Mouse (Mus musculus) lung, embryonic 15.5 days (tissue): ENCODE results near the gene Eps8. TPM values are rescaled to one million over a fixed set of nuclear protein-coding genes. Genes with fewer than 3 reads are reported as not detected.

Experiments used
- ATAC-seq: fragments of 200-750 bp; cut with Nextera tagmentation; 2 replicates; pipeline ENCODE4 v1.8.0; 2017; ENCODE audit warnings: moderate number of reproducible peaks, borderline replicate concordance; ENCODE audit not compliant: low FRiP score, low TSS enrichment; ENCODE audit errors: extremely low read depth
- H3K27ac ChIP-seq: fragments of 300-500 bp; sonication (generic); 2 replicates; pipeline ENCODE4 v1.5.1; 2015; ENCODE audit warnings: moderate library complexity, mild to moderate bottlenecking, inconsistent platforms
- H3K27me3 ChIP-seq: fragments of 300-500 bp; sonication (generic); 2 replicates; pipeline ENCODE4 v1.6.1; 2015; ENCODE audit warnings: inconsistent platforms
- H3K36me3 ChIP-seq: fragments of 300-500 bp; sonication (generic); 2 replicates; pipeline ENCODE4 v1.6.1; 2015; ENCODE audit warnings: inconsistent platforms
- H3K4me1 ChIP-seq: fragments of 300-500 bp; sonication (generic); 2 replicates; pipeline ENCODE4 v1.6.1; 2015; ENCODE audit warnings: inconsistent platforms
- H3K4me2 ChIP-seq: fragments of 300-500 bp; sonication (generic); 2 replicates; pipeline ENCODE4 v1.6.1; 2015; ENCODE audit warnings: inconsistent platforms, mild to moderate bottlenecking, moderate library complexity
- H3K4me3 ChIP-seq: fragments of 300-500 bp; sonication (generic); 2 replicates; pipeline ENCODE4 v1.5.1; 2015; ENCODE audit warnings: mild to moderate bottlenecking, inconsistent platforms
- H3K9ac ChIP-seq: fragments of 300-500 bp; sonication (generic); 2 replicates; pipeline ENCODE4 v1.6.1; 2015; ENCODE audit warnings: inconsistent platforms
- H3K9me3 ChIP-seq: fragments of 300-500 bp; sonication (generic); 2 replicates; pipeline ENCODE4 v1.6.1; 2016; ENCODE audit warnings: inconsistent platforms
- WGBS: fragments of 180-500 bp; shearing (Covaris S2); methylation state at CpG from one replicate; pipeline ENCODE4 v1.1.7; 2015; 5-methylcytosine and 5-hydroxymethylcytosine counted together
- polyA plus RNA-seq: library from polyadenylated mRNA; unstranded; fragments of >200 nt; fragmentation: Nextera tagmentation; extraction: Ambion mirVana; gene quantifications from 2 replicates; pipeline ENCODE4 v1.2.1, GENCODE M21; 2015

Gene Eps8
- polyA plus RNA-seq, 1 experiment from 2014 or later = 26.0 TPM

GRCm38 (mm10) chr6:137505555-137506227 is 149.0 kb downstream of the Eps8 start:
- ATAC-seq = no peak
- WGBS = 54% methylated on average over 3 of the region's 3 CpGs

DNA sequence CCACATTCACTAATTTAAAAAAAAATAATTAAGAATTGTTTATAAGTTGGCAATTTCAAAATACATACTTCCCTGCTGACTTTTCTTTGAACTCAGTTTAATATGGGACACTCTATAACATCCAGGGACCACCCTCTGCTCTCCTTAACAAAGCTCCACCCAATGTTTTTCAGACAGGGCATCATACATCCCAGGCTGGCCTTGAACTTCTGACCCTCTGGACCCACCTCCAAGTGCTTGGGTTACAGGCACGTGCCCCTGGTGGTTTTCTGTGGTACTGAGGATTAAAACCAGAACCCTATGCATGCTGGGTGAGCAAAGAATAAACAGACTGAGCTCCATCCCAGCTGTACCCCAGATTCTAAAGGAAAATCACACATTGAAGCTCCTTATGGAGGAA is 150.6 kb downstream of the Eps8 start:
- WGBS = 48% methylated on average over 1 of the region's 1 CpGs
- ATAC-seq = no peak
- Histone ChIP-seq H3K27me3 (no peaks in the 10 kb centered on the region), H3K4me1 (no peaks in the 10 kb centered on the region), H3K4me2 (no peak overlapping the region), H3K36me3 (0 out of 2 replicates have a peak, but pooled peaks cover 2% of the 10 kb centered on the region), H3K27ac (no peak overlapping the region), H3K9me3 (no peaks in the 10 kb centered on the region), H3K9ac (no peak overlapping the region), H3K4me3 (no peak overlapping the region)

More at GRCm38 (mm10) chr6:137505555-137506227, 149.0 kb downstream of the Eps8 start:
- Histone ChIP-seq H3K4me2 (no peak overlapping the region), H3K4me3 (no peak overlapping the region), H3K27me3 (no peaks in the 10 kb centered on the region), H3K36me3 (0 out of 2 replicates have a peak, but pooled peaks cover 2% of the 10 kb centered on the region), H3K4me1 (no peaks in the 10 kb centered on the region), H3K27ac (no peak overlapping the region), H3K9ac (no peak overlapping the region), H3K9me3 (no peaks in the 10 kb centered on the region)

DNA sequence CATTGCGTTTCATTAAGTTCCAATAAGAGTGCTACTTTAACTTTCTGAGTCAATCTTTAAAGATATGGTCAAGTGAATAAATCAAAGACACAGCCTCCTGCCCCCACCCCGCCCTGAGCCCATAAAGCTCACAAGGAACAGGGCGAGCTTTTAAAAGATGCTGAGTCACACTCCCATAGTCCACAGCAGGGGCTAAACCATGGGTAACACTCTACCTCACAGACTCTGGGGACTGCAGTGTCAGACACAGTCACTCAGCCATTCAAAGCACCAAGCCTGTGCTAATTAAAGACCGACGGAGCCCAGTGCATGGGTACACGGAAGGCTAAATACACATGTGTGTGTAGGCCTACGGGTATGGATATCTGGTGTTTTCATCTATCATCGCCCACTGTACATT is 151.2 kb downstream of the Eps8 start:
- no peak overlapping the region for H3K4me2 ChIP-seq
- H3K9me3 ChIP-seq = no peaks in the 10 kb centered on the region
- H3K9ac ChIP-seq = no peak overlapping the region
- no peaks in the 10 kb centered on the region for H3K4me1 ChIP-seq
- ATAC-seq = no peak
- no peak overlapping the region for H3K27ac ChIP-seq
- no peaks in the 10 kb centered on the region for H3K27me3 ChIP-seq
- no peak overlapping the region for H3K4me3 ChIP-seq
- WGBS = 83% methylated on average over 8 of the region's 8 CpGs
- H3K36me3 ChIP-seq = 0 out of 2 replicates have a peak, but pooled peaks cover 2% of the 10 kb centered on the region

- Histone ChIP-seq H3K27me3 (no peaks in the 10 kb centered on the region), H3K4me1 (no peaks in the 10 kb centered on the region), H3K9ac (no peak overlapping the region), H3K27ac (no peak overlapping the region), H3K4me2 (no peak overlapping the region), H3K9me3 (no peaks in the 10 kb centered on the region), H3K36me3 (0 out of 2 replicates have a peak, but pooled peaks cover 2% of the 10 kb centered on the region), H3K4me3 (no peak overlapping the region)
- no peak for ATAC-seq
- WGBS = 74% methylated on average over 7 of the region's 7 CpGs
Observed at GRCm38 (mm10) chr6:137503009-137503408, 151.7 kb downstream of the Eps8 start.

- 57% methylated on average over 6 of the region's 6 CpGs for WGBS
- H3K9me3 ChIP-seq = no peaks in the 10 kb centered on the region
- ATAC-seq = no peak
Observed at GRCm38 (mm10) chr6:137498781-137499180, 155.9 kb downstream of the Eps8 start.

GRCm38 (mm10) chr6:137497208-137497835 is 157.4 kb downstream of the Eps8 start:
- H3K4me3 ChIP-seq = no peak overlapping the region
- H3K9me3 ChIP-seq = no peaks in the 10 kb centered on the region
- WGBS = 74% methylated on average over 8 of the region's 8 CpGs
- H3K4me2 ChIP-seq = no peak overlapping the region
- peak; percentile 56; the same call in 1 of the 2 replicates for ATAC-seq
- H3K36me3 ChIP-seq = no peaks in the 10 kb centered on the region
- no peaks in the 10 kb centered on the region for H3K27me3 ChIP-seq
- no peak overlapping the region for H3K27ac ChIP-seq
- no peaks in the 10 kb centered on the region for H3K4me1 ChIP-seq
- H3K9ac ChIP-seq = no peak overlapping the region

More at GRCm38 (mm10) chr6:137498781-137499180, 155.9 kb downstream of the Eps8 start:
- Histone ChIP-seq H3K4me3 (no peak overlapping the region), H3K36me3 (no peaks in the 10 kb centered on the region), H3K27ac (no peak overlapping the region), H3K4me1 (no peaks in the 10 kb centered on the region), H3K4me2 (no peak overlapping the region), H3K9ac (no peak overlapping the region), H3K27me3 (no peaks in the 10 kb centered on the region)

DNA sequence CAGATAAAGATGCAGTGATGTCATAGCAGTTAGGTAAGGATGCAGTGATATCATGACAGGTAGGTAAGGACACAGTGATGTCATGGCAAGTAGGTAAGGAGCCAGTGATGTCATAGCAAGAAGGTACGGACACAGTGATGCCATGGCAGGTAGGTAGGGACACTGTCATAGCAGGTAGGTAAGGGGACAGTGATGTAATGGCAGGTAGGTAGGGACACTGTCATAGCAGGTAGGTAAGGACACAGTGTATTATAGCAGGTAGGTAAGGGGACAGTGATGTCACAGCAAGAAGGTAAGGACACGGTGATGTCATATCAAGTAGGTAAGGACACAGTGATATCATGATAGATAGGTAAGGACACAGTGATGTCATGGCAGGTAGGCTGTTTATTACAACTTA is 158.1 kb downstream of the Eps8 start:
- no peaks in the 10 kb centered on the region for H3K9me3 ChIP-seq
- no peaks in the 10 kb centered on the region for H3K4me1 ChIP-seq
- no peaks in the 10 kb centered on the region for H3K27me3 ChIP-seq
- 0 out of 2 replicates have a peak, but pooled peaks have one; percentile 46 for ATAC-seq
- H3K27ac ChIP-seq = no peak overlapping the region
- no peak overlapping the region for H3K4me3 ChIP-seq
- H3K9ac ChIP-seq = no peak overlapping the region
- H3K4me2 ChIP-seq = no peak overlapping the region
- H3K36me3 ChIP-seq = no peaks in the 10 kb centered on the region
- 96% methylated on average over 2 of the region's 2 CpGs for WGBS

- WGBS = 70% methylated on average over 6 of the region's 6 CpGs
- Histone ChIP-seq H3K9me3 (no peaks in the 10 kb centered on the region), H3K27me3 (no peaks in the 10 kb centered on the region), H3K4me3 (no peak overlapping the region), H3K4me1 (no peaks in the 10 kb centered on the region), H3K4me2 (no peak overlapping the region), H3K36me3 (no peaks in the 10 kb centered on the region), H3K27ac (no peak overlapping the region), H3K9ac (no peak overlapping the region)
- ATAC-seq = no peak
Observed at GRCm38 (mm10) chr6:137495233-137495632, 159.4 kb downstream of the Eps8 start.

DNA sequence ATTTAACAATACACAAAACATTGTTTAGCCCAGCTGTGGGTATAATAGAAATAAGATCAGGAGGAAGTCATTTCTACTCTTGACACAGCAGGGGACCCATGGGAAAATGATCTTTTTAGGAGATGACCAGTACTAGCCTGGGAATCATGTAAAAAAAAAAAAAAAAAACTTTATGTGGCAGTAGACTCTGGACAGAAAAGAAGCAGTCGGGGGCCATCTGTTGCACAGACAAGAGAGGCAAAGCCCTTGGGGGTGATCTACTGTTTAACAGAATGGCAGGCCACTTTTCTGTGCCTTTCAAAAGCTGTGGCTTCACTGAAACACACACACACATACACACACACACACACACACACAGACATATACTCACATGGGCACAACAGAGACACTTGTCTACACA is 159.9 kb downstream of the Eps8 start:
- Histone ChIP-seq H3K36me3 (no peaks in the 10 kb centered on the region), H3K9me3 (no peaks in the 10 kb centered on the region), H3K4me3 (no peak overlapping the region), H3K4me2 (no peak overlapping the region), H3K4me1 (no peaks in the 10 kb centered on the region), H3K27ac (no peak overlapping the region), H3K9ac (no peak overlapping the region), H3K27me3 (no peaks in the 10 kb centered on the region)
- WGBS = 75% methylated on average over 1 of the region's 1 CpGs
- ATAC-seq = no peak

- H3K4me2 ChIP-seq = no peak overlapping the region
- no peak overlapping the region for H3K27ac ChIP-seq
- H3K4me3 ChIP-seq = no peak overlapping the region
- no peak for ATAC-seq
- H3K4me1 ChIP-seq = no peaks in the 10 kb centered on the region
- no peak overlapping the region for H3K9ac ChIP-seq
- no peaks in the 10 kb centered on the region for H3K27me3 ChIP-seq
- no peaks in the 10 kb centered on the region for H3K9me3 ChIP-seq
- no peaks in the 10 kb centered on the region for H3K36me3 ChIP-seq
Observed at GRCm38 (mm10) chr6:137494136-137494475, 160.6 kb downstream of the Eps8 start.

GRCm38 (mm10) chr6:137493211-137494135 is 161.2 kb downstream of the Eps8 start:
- WGBS = 83% methylated on average over 17 of the region's 17 CpGs
- no peaks in the 10 kb centered on the region for H3K9me3 ChIP-seq
- H3K36me3 ChIP-seq = no peaks in the 10 kb centered on the region
- no peak overlapping the region for H3K9ac ChIP-seq
- no peaks in the 10 kb centered on the region for H3K4me1 ChIP-seq
- no peak for ATAC-seq
- no peaks in the 10 kb centered on the region for H3K27me3 ChIP-seq
- H3K4me3 ChIP-seq = no peak overlapping the region
- H3K27ac ChIP-seq = no peak overlapping the region
- H3K4me2 ChIP-seq = no peak overlapping the region

DNA sequence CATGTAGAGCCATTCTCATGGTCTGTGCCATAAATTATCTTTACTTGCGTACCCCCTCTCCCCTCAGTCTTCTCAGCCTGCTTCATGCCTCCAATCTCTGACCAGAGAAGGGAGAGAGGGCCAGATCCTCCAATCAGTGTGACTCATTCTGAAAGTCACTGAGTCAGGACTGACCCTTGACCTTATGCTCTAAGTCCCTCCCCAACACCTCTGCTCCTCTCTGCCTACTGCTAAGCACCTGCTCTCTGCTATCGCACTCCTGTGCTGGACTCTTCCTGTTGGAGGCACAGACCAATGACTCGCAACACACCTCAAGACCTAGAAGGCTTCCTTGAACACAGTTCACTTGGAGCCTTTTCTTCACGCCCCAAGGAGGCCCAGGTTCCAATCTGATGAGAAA is 162.1 kb downstream of the Eps8 start:
- ATAC-seq = no peak
- Histone ChIP-seq H3K27ac (no peak overlapping the region), H3K4me1 (no peaks in the 10 kb centered on the region), H3K4me2 (no peak overlapping the region), H3K36me3 (no peaks in the 10 kb centered on the region), H3K27me3 (no peaks in the 10 kb centered on the region), H3K4me3 (no peak overlapping the region), H3K9me3 (no peaks in the 10 kb centered on the region), H3K9ac (no peak overlapping the region)
- 90% methylated on average over 4 of the region's 4 CpGs for WGBS
